Mouse (Mus musculus) adrenal gland, adult 10 weeks (tissue): Measurements from ENCODE around the gene Tada2b. TPM values are rescaled to one million over a fixed set of nuclear protein-coding genes. Genes with fewer than 3 reads are reported as not detected.

ENCODE experiments used
- polyA plus RNA-seq: library from polyadenylated mRNA; stranded (reverse); fragments of 350-450 nt; fragmentation: Illumina TruSeq; extraction: RNeasy Lipid Tissue Mini Kit (QIAGEN cat#74804); gene quantifications from one replicate; pipeline ENCODE4 v1.2.3, GENCODE M21; 2014; ENCODE audit warnings: low read depth, low replicate concordance

The Tada2b gene
- 33.2 TPM for polyA plus RNA-seq

GRCm38 (mm10) chr5:36484171-36484990 lies at the start of gene Tada2b, which contains the start of gene Ccdc96:
TSS of gene Tada2b (minus strand) at chr5:36484285.
TSS of gene Ccdc96 (plus strand) at chr5:36484588.

GRCm38 (mm10) chr5:36464709-36465661 lies 19.1 kb downstream of the Tada2b start, which contains the start of gene Grpel1:
TSS of gene Grpel1 (plus strand) at chr5:36464998.

Other genes starting within 250 kb of the Tada2b start
- 1.2 TPM for gene Sorcs2, start 86.1 kb downstream of the Tada2b start, polyA plus RNA-seq
- gene Grpel1, start 19.3 kb downstream of the Tada2b start, polyA plus RNA-seq = 27.3 TPM
- gene Ccdc96, start 303 bp upstream of the Tada2b start, polyA plus RNA-seq = 0.23 TPM
- 32.3 TPM for gene Tbc1d14, start 109.0 kb upstream of the Tada2b start, polyA plus RNA-seq
- 83.7 TPM for gene D5Ertd579e, start 211.7 kb upstream of the Tada2b start, polyA plus RNA-seq